Mouse (Mus musculus): ENCODE measurements around the gene Ssh1.

The Ssh1 gene

DNA sequence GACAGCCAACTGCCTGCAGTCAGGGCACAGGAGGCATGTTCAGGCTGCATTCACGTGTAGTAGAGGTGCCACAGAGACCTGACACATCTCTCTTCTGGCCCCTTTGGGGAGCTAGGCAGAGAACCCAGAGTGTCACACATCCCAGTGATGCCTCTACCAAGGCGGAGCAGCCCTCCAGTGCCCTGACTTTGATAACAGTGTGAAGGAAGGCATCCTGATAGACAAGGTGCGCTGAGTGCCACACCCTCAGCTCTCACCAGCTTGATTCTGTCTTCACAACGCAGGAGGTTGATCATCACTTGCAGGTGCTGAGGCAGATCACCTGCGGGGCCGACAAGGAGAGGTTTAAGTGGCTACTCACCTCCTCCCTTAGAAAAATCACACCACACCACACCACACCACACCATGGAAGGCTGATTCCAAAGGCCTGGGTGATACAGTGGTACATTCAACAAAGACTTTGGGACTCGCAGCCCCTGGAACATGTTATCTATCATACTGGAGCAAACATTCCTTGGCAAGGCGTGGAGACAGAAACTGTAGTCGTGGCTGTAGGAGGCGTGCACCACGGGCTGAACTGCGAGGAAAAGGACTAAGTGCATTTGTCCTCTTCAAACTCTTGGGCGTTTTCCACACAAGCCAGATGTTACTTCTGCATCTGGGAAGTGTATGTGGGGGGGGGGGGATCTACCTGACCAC, 27.1 kb downstream of the Ssh1 start:
- DNase-seq (ENCODE audit: low spot score in 2 of 2): no peak

DNA sequence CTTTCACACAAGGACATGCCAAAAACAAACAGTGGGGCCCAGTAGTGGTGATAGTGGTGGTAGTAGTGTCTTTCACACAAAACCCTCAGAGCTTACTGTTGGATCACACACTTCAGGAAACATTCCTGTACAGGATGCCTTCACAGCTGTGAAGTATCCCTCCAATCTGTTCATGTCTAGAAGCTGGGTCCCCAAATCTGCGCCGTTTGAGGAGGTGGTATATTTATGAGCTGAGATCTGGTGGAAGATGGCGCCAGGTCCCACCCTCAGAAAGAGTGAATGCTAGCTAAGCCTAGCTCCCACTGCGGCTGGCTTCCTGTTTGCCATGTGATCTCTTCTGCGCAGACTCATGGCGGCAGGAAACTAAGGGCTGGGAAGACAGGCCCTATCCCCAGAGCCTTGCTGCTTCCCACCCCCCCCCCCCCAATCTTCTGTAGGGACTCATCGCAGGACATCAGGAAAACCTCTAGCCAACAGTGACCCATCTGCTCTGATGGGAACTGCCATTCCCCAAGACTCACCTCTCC, 28.0 kb downstream of the Ssh1 start:
- no peak for DNase-seq (ENCODE audit: low spot score in 2 of 2)

DNA sequence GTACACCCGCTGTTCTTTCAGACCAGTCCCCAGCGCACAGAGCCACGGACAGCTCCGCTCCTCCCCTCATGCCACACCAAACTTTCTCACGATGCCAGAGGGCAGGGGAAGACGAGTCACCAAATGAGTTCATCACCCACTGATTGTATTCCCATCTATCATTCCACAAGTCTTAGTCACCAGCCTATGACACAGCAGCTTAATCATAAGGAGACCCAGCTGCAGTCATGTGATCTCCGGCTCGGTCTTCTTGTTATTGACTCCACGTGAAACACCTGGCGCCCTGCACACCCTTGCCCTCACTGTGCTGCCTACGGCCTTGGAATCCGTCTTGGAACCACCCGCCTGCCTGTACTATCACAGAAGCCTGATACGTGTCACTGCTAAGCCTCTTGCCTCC, 28.7 kb downstream of the Ssh1 start:
- no peak for DNase-seq (ENCODE audit: low spot score in 2 of 2)

DNA sequence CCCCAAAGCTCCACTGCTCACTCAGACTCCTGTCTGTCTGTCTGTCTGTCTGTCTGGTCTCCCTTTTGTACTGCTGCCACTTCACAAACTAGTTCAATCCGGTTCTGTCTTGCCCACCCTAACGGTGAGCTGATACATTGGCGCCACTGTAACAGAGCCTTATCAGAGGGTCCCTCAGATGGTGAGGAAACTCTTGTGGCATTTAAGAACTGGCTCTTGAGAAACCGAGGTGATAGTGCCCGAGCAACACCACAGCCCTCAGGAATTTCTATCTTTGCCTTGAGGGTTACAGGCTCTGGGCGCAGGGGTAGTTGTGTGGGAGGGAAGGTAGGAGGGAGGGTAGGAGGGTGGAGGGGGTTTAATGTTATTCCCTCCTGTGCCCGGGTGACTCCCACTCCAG, 31.9 kb downstream of the Ssh1 start:
- DNase-seq (ENCODE audit: low spot score in 2 of 2): no peak

DNA sequence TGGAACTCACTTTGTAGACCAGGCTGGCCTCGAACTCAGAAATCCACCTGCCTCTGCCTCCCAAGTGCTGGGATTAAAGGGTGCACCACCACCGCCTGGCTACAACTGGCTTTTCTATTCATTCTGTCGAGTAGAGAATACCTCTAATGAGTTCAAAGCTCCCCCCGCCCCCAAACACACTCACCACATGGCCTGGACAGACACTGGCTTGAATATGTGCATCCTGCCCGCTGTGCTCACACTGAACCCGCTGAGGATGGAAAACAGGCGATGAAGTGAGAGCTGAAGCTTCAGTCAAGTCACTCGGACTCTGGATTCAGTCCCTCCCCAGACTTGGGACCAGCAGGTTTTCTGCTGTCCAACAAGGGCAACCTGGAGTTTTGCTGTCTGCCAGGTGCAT, 33.3 kb downstream of the Ssh1 start:
- no peak for DNase-seq (ENCODE audit: low spot score in 2 of 2)

DNA sequence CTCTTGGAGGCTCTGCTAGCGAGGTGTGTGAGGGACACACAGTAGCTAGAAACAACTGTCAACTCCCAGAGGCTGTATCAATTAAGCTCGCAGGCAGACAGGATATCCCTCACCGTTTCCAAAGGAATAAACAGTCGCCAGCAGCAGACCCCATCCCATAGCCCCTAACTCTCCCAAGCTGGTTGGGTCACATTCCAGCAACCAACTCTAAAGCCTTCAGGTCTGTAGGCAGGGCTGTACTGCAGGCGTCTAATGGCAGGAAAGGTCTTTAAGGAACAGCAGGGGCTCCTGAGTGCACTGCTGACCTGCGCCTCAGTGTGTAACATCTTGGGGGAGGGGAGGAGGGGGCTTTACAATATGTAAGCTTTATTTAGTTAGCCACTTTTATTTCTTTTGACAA, 34.7 kb downstream of the Ssh1 start:
- no peak for DNase-seq (ENCODE audit: low spot score in 2 of 2)

DNA sequence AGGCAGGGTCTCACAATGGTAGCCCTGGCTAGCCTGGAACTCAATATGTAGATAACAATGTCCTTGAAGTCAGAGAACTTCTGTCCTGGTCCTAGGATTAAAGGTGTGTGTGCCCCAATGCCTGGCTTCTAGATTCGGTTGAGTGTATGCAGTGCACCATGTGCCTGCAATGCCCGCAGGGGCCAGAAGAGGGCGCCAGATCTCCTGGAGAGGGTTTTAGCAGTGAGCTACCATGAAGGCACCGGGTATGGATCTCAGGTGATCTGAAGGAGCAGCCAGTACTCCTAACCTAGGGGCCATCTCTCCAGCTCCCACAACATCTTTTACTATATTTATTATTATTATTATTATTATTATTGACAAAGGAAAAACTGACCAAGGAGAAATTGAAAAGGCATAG, 37.2 kb downstream of the Ssh1 start:
- DNase-seq (ENCODE audit: low spot score in 2 of 2): peak; percentile 97

DNA sequence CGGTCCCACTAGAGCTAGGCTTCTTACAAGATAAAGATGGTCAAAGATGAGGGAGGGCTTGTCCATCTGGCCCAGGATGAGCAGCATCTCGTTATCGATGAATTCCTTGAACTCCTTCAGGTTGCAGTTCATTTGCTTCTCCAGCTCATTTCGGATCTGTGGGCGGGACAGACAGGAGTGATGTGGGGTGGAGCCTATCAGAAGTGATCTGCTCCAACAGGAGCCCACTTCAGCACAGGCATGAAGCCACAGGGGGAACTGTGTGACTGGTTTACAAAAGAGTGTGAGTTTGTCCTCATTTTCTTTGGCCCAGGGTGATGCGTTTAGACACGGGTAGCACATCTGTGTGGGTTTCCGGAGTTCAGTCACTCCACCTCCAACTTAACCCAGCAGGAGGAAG, 38.0 kb downstream of the Ssh1 start:
- DNase-seq (ENCODE audit: low spot score in 2 of 2): no peak

DNA sequence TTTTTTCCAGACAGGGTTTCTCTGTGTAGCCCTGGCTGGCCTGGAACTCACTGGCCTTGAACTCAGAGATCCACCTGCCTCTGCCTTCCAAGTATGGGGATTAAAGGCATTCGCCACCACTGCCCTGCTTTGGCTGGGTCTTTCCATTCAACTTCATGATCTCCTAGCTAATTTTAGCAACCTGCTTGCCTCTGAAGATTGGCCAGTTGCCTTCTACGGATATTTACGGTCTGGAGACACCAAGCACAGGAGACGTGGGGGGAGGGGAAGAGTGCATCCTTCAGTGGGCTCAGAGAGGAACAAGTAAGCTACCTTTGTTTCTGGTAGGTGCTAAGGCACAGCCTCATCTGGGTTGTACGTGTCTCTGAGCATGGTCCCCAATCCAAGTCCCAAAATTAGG, 38.4 kb downstream of the Ssh1 start:
- no peak for DNase-seq (ENCODE audit: low spot score in 2 of 2)

DNA sequence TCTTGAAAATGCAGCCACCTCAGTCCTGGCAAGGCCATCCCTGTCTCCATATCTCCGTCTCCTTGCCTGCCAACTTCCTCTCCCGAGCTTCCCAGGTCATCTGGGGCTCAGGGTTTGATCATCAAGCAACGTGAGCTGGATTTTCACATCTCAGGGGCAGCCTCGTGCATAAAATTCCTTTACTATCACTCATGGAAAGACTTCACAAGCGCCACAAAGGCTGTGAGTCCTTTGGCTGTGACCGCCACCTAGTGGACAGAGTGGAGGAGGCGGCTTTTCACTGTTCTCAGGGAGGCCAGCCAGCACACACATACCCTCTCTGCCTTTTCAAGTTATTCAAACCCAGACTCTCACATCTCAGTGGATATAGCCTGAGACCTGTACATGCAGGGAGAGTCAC, 39.3 kb downstream of the Ssh1 start:
- DNase-seq (ENCODE audit: low spot score in 2 of 2): peak; percentile 77 to 87

DNA sequence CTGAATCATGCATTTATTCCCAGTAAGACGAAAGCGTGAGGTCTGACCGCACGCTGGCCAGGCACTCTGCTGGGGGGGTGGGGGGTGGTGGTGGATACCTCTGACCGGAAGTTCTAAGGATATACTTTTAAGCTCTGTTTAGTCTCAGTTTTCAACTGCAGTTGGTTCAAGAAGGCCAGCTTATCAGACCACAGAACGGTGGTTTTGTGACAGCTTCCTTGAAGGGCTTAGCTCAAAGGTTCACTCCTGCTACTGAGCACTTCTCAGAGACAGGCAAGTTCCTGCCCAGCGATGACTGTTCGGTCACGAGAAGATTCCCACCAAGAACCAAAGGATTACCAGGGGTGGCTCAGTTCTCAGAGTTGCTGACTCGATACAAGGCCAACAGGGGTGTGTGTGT, 41.2 kb downstream of the Ssh1 start:
- DNase-seq (ENCODE audit: low spot score in 2 of 2): peak in 1 of 2 experiments; percentile 39

DNA sequence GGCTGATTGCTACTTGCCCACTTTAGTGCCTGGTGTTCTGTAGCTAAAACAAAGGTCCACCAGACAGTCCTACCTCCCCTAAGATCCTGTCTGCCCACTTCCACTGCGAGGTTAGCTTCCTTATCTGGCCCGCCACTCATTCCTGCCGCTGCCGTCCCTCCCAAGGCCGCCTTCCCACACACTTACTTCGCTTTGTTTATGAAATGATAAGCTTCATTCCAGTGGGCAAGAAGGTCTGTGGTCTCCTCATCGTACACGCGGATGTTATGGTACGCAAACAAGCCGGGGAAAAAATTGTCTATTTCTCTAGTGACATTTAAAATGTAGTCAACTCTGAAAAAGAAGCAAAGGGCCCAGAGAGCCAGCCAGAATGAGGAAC, 42.0 kb downstream of the Ssh1 start:
- peak; percentile 35 to 53 for DNase-seq (ENCODE audit: low spot score in 2 of 2)

DNA sequence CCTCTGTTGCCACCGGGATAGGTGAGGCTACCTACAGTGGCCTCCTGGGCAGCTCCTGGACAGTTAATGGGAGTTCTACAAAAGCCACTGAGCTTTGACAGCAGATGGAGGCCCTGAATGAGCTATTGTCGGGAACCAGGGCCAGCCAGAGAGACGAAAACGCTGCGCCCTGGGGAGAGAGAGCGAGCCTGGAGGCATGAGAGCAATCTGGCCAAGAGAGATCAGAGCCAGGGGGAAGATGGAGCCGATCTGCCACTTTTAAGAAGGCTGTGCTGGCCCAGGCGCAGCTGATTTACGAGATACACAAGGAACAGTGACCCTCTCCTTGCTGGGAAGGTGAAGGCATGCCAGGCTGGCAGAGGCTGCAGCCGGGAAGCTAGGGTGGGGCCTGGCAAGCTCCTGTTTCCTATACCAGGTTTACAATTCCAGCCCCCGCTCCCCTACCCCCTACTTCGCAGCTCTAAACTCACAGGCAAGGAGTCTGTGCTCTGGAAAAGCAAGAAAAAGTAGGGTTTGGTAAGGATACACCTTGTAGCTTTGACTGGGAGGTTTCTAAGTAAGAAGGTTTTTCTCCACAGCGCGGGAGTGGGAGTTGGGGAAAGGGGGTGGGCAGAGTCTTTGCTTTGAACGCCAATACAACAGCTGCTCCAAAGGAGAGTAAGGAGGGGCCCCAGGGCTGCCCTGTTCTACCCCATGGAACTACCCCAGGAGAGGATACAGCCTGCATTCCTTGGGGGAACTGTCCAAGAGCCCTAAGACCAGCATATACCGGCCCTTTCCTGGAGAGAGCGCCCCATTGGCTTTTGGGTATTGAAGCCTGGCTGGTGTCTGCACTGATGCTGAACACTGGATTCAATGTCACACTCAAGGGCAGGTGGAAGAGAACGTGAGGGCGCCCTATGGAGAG, 42.7 kb downstream of the Ssh1 start:
- peak in 1 of 2 experiments; percentile 35 for DNase-seq (ENCODE audit: low spot score in 2 of 2)

DNA sequence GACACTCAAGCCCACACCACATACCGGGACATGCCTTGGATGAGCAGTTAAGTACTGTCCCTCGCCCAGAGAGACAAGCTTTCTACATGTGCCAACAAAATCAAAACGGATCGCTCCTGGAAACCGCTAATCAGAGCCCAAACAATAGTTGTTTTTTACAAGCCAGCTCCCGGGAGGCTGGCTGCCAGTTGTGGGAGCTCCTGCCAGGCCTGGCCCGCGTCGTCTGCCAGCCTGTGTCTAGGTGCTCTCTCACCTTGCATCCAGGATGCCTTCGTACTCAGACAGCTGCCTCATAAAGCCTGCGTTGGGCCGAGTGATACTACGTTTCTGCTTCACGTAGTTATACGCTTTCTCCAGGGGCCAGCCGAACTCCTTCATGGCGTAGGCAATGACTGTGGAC, 43.6 kb downstream of the Ssh1 start:
- no peak for DNase-seq (ENCODE audit: low spot score in 2 of 2)

DNA sequence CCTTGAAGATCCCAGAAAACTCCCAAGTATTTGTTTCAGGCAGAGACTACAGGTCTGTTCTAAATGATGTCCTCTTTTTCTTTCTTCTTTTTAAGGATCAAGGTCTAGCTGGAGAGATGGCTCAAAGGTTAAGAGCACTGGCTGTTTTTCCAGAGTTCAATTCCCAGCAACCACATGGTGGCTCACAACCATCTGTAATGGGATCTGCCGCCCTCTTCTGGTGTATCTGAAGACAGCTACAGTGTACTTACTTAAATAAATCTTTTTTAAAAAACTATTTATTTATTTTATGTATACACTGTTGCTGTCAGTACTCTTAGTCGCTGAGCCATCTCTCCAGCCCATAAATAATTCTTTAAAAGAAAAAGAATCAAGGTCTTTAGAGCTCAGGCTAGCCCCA, 46.4 kb downstream of the Ssh1 start:
- no peak for DNase-seq (ENCODE audit: low spot score in 2 of 2)

DNA sequence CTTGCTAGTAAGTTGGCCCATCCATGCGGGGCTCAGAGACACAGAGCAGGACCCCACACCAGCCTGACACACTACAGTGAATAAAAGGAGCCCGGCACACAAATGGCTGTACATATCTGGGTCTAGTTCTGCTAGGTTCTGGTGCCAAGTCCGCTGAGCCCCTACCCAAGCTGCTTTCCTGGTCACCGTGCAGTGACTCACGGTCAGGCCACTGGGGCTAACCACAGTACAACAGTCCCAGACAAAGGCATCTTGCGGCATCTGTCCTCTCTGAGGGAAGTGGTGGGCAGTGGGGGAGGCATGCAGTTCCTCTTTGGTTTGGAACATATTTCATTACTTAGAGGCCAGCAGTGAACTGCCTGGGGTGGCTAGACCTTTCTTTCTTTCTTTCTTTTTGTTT, 48.6 kb downstream of the Ssh1 start:
- DNase-seq (ENCODE audit: low spot score in 2 of 2): no peak

DNA sequence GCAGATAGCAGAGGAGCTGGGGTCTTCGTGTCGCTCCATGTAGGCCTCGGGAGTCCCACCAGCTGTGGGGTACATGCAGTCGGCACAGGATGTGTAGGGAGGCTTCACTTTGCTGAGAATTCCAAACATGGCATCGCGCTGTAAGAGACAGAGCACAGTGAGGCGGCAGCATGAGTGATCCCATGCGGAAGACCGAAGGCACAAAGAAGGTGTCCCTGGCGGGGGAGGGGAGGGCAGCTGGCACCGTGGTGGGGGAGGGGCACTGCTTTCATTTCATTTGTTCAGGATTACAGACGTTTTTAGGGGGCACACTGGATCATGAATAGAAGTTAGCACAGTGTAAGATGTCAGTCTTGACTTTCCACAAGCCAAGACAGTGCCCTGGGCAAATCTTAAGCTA, 50.4 kb downstream of the Ssh1 start:
- no peak for DNase-seq (ENCODE audit: low spot score in 2 of 2)

DNA sequence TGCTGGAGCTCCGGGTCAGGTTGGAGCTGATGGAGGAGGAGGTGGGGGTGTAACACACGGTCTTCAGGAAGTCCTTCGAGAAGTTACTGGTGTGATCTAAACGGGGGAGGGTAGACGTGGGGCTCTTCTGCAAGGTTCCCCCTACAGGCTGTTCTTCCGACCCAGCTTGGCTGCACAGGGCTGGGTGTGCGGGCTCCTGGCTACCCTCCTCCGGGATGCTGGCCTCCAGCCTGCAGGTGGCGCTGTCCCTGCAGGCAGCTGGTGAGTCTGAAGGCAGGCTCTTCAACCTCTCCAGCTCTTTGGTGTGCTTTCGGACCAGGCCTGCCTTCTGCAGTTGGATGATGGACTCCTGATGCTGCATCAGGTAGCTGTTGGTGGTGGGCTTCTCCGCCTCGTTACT, 51.1 kb downstream of the Ssh1 start:
- peak in 1 of 2 experiments; percentile 61 for DNase-seq (ENCODE audit: low spot score in 2 of 2)

DNA sequence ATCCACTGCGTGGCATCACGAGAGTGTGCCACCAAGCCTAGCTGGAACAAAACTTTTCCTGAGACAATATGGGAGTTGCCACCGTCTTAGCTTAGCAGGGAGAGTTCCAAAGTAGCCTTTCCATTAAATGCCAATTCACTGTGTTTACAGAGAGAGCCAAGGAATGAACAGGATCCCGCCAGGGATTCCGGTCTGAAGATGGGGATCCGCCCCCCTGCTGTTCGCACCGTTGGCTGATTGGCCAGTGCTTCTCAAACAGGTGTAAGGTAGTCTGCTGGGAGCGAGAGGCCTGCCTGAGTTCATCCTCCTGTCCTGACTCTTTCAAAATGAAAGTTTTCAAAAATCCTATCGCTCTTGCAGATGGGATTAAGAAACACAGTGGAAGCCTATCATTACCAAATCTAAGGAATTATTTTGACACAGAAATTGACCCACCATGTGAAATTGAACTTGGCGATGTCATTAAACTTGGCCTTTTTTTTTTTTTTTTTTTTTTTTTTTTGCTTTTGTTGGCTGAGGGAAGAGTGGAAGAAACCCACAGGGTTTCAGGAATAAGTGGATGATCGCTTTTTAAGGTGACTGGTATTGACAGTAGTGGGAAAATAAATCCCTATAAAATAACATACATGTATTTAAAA, 54.3 kb downstream of the Ssh1 start:
- DNase-seq (ENCODE audit: low spot score in 2 of 2): no peak

DNA sequence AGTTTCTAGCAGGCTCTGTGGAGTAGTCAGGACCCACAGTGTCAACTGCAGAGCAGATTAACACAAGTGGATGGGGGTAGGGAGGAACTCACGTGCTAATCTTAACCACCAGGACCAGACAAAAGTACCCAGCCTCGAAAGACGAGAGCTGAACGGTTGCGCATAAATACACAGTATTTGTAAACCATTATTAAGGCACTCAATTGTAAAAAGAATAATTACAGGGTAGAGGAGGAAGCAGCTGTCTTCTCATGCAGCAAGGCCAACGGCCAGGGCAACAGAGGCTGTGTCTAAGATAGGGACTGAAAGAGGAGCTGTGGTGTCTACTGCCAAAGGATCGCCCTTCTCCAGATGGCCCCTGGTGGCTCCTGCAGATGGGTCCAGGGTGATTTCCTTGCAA, 56.0 kb downstream of the Ssh1 start:
- no peak for DNase-seq (ENCODE audit: low spot score in 2 of 2)

DNA sequence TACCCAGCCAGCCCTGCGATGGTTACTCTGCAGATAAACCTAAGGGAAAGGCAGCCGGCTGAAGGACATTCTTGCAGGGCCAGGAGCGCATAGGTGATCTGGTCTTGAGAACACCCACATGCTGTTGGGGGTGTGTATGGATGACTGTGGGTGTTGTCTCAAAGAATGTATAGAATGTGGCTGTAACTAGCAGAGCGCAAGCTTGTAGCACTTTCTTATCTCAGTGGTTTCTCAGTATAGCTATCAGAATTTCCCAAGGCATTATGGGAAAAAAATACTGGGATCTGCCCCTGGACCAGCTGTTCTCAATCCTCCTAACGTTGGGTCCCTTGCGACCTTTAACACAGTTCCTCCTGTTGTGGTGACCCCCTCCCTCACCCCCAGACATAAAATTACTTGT, 59.8 kb downstream of the Ssh1 start:
- no peak for DNase-seq (ENCODE audit: low spot score in 2 of 2)

DNA sequence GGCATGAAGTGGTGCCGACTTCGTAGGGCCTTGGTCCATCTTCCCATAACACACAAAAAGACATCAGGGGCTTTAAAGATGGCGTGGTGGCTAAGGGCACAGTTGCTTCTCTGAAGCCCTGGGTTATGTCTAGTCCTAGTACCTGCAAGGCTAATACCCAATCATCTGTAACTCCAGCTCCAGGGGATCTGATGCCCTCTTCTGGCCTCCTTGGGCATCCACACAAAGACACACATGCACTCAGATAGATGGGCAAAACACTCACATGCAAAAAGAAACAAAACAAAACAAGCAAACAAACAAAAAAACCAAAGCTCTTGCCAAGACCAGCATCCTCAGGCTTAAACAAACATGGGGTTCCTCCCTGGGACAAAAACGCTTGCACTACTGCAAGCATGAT, 60.2 kb downstream of the Ssh1 start:
- no peak for DNase-seq (ENCODE audit: low spot score in 2 of 2)

DNA sequence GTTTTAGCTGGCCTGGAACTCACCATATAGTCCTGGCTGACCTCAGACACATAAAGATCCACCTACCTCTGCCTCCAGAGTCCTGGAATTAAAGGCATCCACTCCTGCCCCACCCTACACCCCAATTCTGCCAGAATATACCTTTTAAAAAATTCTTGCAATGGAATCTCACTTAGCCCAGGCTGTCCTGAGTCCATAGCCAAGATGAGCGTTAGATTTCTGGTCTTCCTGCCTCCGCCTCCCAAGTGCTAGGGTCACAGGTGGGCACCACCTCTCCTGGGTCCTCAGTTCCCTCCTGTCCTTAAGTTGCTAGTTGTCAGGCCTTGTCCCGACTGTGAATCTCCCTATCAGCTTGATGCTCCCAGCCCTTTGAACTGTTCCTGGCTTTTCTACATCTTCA, 61.4 kb downstream of the Ssh1 start:
- no peak for DNase-seq (ENCODE audit: low spot score in 2 of 2)

Measured in spleen, postnatal 10 days (tissue).